Mouse (Mus musculus): ENCODE data around the gene Ykt6. TPM values are rescaled to one million over a fixed set of nuclear protein-coding genes. Genes with fewer than 3 reads are reported as not detected.
"Not testable (repeated sequence)": the region's sequence is repeated elsewhere in the genome, so short reads cannot be mapped to it uniquely, and the experiment has no call there.

Ykt6 gene
- polyA plus RNA-seq, 1 experiment from 2014 or later, result 58.4 TPM

- H3K36me3 ChIP-seq (replicated peaks), result no peaks in the 10 kb centered on the region
- peak overlapping the region; percentile 78; the same call in 1 of the 2 replicates for H3K27ac ChIP-seq
- no peaks in the 10 kb centered on the region for H3K9me3 ChIP-seq
- peaks cover 20% of the 10 kb centered on the region for H3K4me1 ChIP-seq
- H3K9ac ChIP-seq, result no peak overlapping the region
- H3K27me3 ChIP-seq, result peaks cover 20% of the 10 kb centered on the region
- H3K4me2 ChIP-seq, result no peak overlapping the region
- H3K4me3 ChIP-seq (replicated peaks), result no peak overlapping the region
- ATAC-seq (ENCODE audit: low FRiP score), result peak; percentile 18; the same call in 1 of the 2 replicates
- WGBS, result 79% methylated on average over 14 of the region's 14 CpGs
Measured at GRCm38 (mm10) chr11:6000961-6001682, 45.6 kb downstream of the Ykt6 start.

GRCm38 (mm10) chr11:6001981-6002649, 46.6 kb downstream of the Ykt6 start:
- no peak overlapping the region for H3K4me2 ChIP-seq
- no peak overlapping the region for H3K9ac ChIP-seq
- H3K27me3 ChIP-seq, result peaks cover 20% of the 10 kb centered on the region
- no peak overlapping the region for H3K4me3 ChIP-seq (replicated peaks)
- H3K36me3 ChIP-seq (replicated peaks), result no peaks in the 10 kb centered on the region
- no peak overlapping the region for H3K27ac ChIP-seq
- WGBS, result 78% methylated on average over 9 of the region's 9 CpGs
- peaks cover 20% of the 10 kb centered on the region for H3K4me1 ChIP-seq
- ATAC-seq (ENCODE audit: low FRiP score), result no peak
- H3K9me3 ChIP-seq, result no peaks in the 10 kb centered on the region

GRCm38 (mm10) chr11:6003046-6003639, 47.6 kb downstream of the Ykt6 start:
- H3K4me2 ChIP-seq, result no peak overlapping the region
- no peak overlapping the region for H3K27ac ChIP-seq
- H3K4me3 ChIP-seq (replicated peaks), result no peak overlapping the region
- H3K9ac ChIP-seq, result no peak overlapping the region
- peaks cover 20% of the 10 kb centered on the region for H3K4me1 ChIP-seq
- H3K27me3 ChIP-seq, result peaks cover 22% of the 10 kb centered on the region
- no peak for ATAC-seq (ENCODE audit: low FRiP score)
- 39% methylated on average over 2 of the region's 2 CpGs for WGBS
- H3K9me3 ChIP-seq, result no peaks in the 10 kb centered on the region
- H3K36me3 ChIP-seq (replicated peaks), result no peaks in the 10 kb centered on the region

GRCm38 (mm10) chr11:6005374-6006043, 50.0 kb downstream of the Ykt6 start:
- not testable (repeated sequence) for H3K4me3 ChIP-seq (replicated peaks); H3K36me3 ChIP-seq (replicated peaks); ATAC-seq (ENCODE audit: low FRiP score); H3K9me3 ChIP-seq; H3K27ac ChIP-seq; H3K4me1 ChIP-seq; H3K4me2 ChIP-seq; H3K9ac ChIP-seq
- WGBS, result 35% methylated on average over 1 of the region's 4 CpGs
- H3K27me3 ChIP-seq, result peaks cover 29% of the 10 kb centered on the region

- H3K9ac ChIP-seq; H3K9me3 ChIP-seq; ATAC-seq (ENCODE audit: low FRiP score); H3K27ac ChIP-seq; H3K36me3 ChIP-seq (replicated peaks); H3K4me1 ChIP-seq: not testable (repeated sequence)
- WGBS, result 2% methylated on average over 38 of the region's 44 CpGs
- Histone ChIP-seq H3K4me2 (peak overlapping the region; percentile 59), H3K4me3 (replicated peaks) (peak overlapping the region; percentile 38), H3K27me3 (peaks cover 29% of the 10 kb centered on the region)
Measured at GRCm38 (mm10) chr11:6006351-6007009, 51.0 kb downstream of the Ykt6 start.

GRCm38 (mm10) chr11:6007010-6007778, 51.7 kb downstream of the Ykt6 start:
- H3K4me1 ChIP-seq; H3K9me3 ChIP-seq; H3K36me3 ChIP-seq (replicated peaks); H3K27ac ChIP-seq: not testable (repeated sequence)
- Histone ChIP-seq H3K27me3 (peaks cover 32% of the 10 kb centered on the region), H3K9ac (0 out of 2 replicates have a peak overlapping the region, but pooled peaks have one; percentile 25), H3K4me3 (replicated peaks) (peak overlapping the region; percentile 38), H3K4me2 (peak overlapping the region; percentile 59)
- peak; percentile 76 for ATAC-seq (ENCODE audit: low FRiP score)
- WGBS, result under 1% methylated on average over 22 of the region's 49 CpGs

- not testable (repeated sequence) for H3K9me3 ChIP-seq; H3K4me1 ChIP-seq; ATAC-seq (ENCODE audit: low FRiP score); H3K9ac ChIP-seq; H3K27ac ChIP-seq; H3K36me3 ChIP-seq (replicated peaks)
- H3K27me3 ChIP-seq, result peaks cover 32% of the 10 kb centered on the region
- peak overlapping the region; percentile 27 for H3K4me3 ChIP-seq (replicated peaks)
- 14% methylated on average over 10 of the region's 13 CpGs for WGBS
- peak overlapping the region; percentile 52 for H3K4me2 ChIP-seq
Measured at GRCm38 (mm10) chr11:6007779-6008128, 52.3 kb downstream of the Ykt6 start.

GRCm38 (mm10) chr11:6010751-6011482, 55.4 kb downstream of the Ykt6 start:
- WGBS, result 100% methylated on average over 3 of the region's 18 CpGs
- H3K4me1 ChIP-seq; H3K36me3 ChIP-seq (replicated peaks); H3K9me3 ChIP-seq; H3K9ac ChIP-seq; H3K4me2 ChIP-seq; H3K4me3 ChIP-seq (replicated peaks); H3K27ac ChIP-seq; ATAC-seq (ENCODE audit: low FRiP score): not testable (repeated sequence)
- H3K27me3 ChIP-seq, result peaks cover 12% of the 10 kb centered on the region

- Histone ChIP-seq H3K4me3 (replicated peaks) (no peak overlapping the region), H3K4me2 (no peak overlapping the region), H3K9ac (no peak overlapping the region), H3K27me3 (peaks cover 12% of the 10 kb centered on the region), H3K9me3 (no peaks in the 10 kb centered on the region), H3K36me3 (replicated peaks) (no peaks in the 10 kb centered on the region), H3K27ac (no peak overlapping the region), H3K4me1 (0 out of 2 replicates have a peak, but pooled peaks cover 3% of the 10 kb centered on the region)
- 94% methylated on average over 3 of the region's 3 CpGs for WGBS
- no peak for ATAC-seq (ENCODE audit: low FRiP score)
Measured at GRCm38 (mm10) chr11:6011879-6012278, 56.4 kb downstream of the Ykt6 start.

- H3K36me3 ChIP-seq (replicated peaks), result no peaks in the 10 kb centered on the region
- H3K4me3 ChIP-seq (replicated peaks), result no peak overlapping the region
- ATAC-seq (ENCODE audit: low FRiP score), result no peak
- WGBS, result 71% methylated on average over 2 of the region's 2 CpGs
- H3K27me3 ChIP-seq, result peaks cover 10% of the 10 kb centered on the region
- H3K9me3 ChIP-seq, result no peaks in the 10 kb centered on the region
- no peak overlapping the region for H3K4me2 ChIP-seq
- H3K4me1 ChIP-seq, result 0 out of 2 replicates have a peak, but pooled peaks cover 3% of the 10 kb centered on the region
- no peak overlapping the region for H3K27ac ChIP-seq
- no peak overlapping the region for H3K9ac ChIP-seq
Measured at GRCm38 (mm10) chr11:6013359-6013758, 57.9 kb downstream of the Ykt6 start.

- H3K27ac ChIP-seq, result no peak overlapping the region
- 80% methylated on average over 6 of the region's 6 CpGs for WGBS
- H3K9ac ChIP-seq, result no peak overlapping the region
- no peak overlapping the region for H3K4me3 ChIP-seq (replicated peaks)
- ATAC-seq (ENCODE audit: low FRiP score), result no peak
- H3K4me2 ChIP-seq, result no peak overlapping the region
- H3K4me1 ChIP-seq, result 0 out of 2 replicates have a peak, but pooled peaks cover 3% of the 10 kb centered on the region
- H3K27me3 ChIP-seq, result peaks cover 4% of the 10 kb centered on the region; the same call in 1 of the 2 replicates
- H3K36me3 ChIP-seq (replicated peaks), result no peaks in the 10 kb centered on the region
- no peaks in the 10 kb centered on the region for H3K9me3 ChIP-seq
Measured at GRCm38 (mm10) chr11:6015011-6015431, 59.5 kb downstream of the Ykt6 start.

All from forebrain, embryonic 12.5 days (tissue).